Mouse (Mus musculus): ENCODE data around the gene Coq7. TPM values are rescaled to one million over a fixed set of nuclear protein-coding genes. Genes with fewer than 3 reads are reported as not detected.

The Coq7 gene
- total and polyA plus RNA-seq, 3 experiments = 59.5 to 66.2 TPM; not detected in 1

DNA sequence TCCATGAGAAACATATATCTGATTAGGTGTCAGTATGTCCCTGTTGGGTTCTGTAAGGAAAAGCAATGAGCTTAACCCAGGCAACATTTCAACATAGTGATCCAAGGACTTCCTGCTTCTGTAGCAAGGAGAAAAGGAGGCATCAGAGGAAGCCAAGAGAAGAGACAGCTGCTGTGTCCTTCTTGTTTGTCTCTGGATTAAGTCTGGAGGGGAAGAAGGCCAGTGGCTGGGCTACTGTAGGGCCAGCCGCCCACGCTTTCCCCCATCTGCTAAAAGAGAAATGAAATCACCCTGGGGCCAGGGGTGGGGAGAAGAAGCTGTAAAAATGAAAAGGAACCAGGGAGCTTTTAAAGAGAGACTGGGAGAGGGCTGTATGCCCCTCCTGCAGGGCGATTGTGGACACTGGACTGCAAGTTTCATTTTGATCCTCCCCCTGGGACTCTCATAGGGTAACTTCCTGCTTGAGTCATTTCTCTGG is 54.3 kb downstream of the Coq7 start:
- no peak for DNase-seq (ENCODE audit: low read depth, low spot score)
- H3K27ac ChIP-seq (ENCODE audit: control insufficient read depth, low read depth, low read length) = no peak overlapping the region

DNA sequence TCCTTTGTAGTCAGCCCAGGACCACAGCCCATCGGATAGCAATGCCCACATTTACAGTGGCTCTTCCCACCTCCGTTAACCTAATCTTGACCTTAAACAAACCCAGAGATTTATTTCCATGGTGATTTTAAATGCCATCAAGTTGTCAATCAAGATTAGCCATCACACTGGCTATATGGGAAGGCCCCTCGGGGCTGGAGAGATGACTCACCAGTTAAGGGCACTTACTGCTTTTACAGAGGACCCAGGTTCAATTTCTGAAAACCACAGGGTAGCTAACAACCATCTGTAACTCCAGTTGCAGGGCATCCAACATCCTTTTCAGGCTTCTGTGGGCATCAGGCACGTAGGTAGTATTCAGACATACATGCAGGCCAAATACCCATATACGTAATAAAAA is 56.7 kb downstream of the Coq7 start:
- Histone ChIP-seq H3K9me3 (replicated peaks; ENCODE audit: insufficient read depth, low read length) (no peaks in the 10 kb centered on the region), H3K36me3 (ENCODE audit: control insufficient read depth in 1 of 2, insufficient read depth in 2 of 2, low read length in 2 of 2) (peaks cover 0 to 3% of the 10 kb centered on the region in 2 experiments; a peak in 2 of 4 replicates), H3K4me1 (ENCODE audit: control insufficient read depth in 1 of 2, insufficient read depth in 2 of 2, low read length in 2 of 2) (peaks cover under 1 to 8% of the 10 kb centered on the region in 2 experiments; a peak in 3 of 4 replicates), H3K79me2 (ENCODE audit: control insufficient read depth, insufficient read depth, low read length, poor library complexity) (no peaks in the 10 kb centered on the region), H3K27ac (ENCODE audit: control insufficient read depth, low read depth, low read length) (no peak overlapping the region), H3K4me3 (ENCODE audit: control insufficient read depth in 1 of 2, insufficient read depth in 1 of 2, low read depth in 2 of 2, low read length in 2 of 2) (no peak overlapping the region), H3K27me3 (ENCODE audit: control insufficient read depth in 1 of 2, insufficient read depth in 2 of 2, low read length in 2 of 2) (no peaks in the 10 kb centered on the region), H3K9ac (ENCODE audit: control insufficient read depth, low read depth, low read length, poor library complexity, severe bottlenecking) (no peak overlapping the region)
- TF ChIP-seq KAT2A (conservative IDR thresholded peaks at IDR 0.05; ENCODE audit: low read depth, low read length) (no peak), ETS1 (IDR thresholded peaks at IDR 0.05; ENCODE audit: low read depth, low read length) (no peak), NELFE (IDR thresholded peaks at IDR 0.05; ENCODE audit: low read depth, low read length) (no peak), MEF2A (IDR thresholded peaks at IDR 0.05; ENCODE audit: extremely low read depth, insufficient replicate concordance, low read depth, low read length, poor library complexity, severe bottlenecking) (no peak), TBP (IDR thresholded peaks at IDR 0.05; ENCODE audit: low read depth, low read length) (no peak), MXI1 (IDR thresholded peaks at IDR 0.05; ENCODE audit: low read depth, low read length) (no peak), POLR2AphosphoS5 (IDR thresholded peaks at IDR 0.05; ENCODE audit: borderline replicate concordance, low read depth, low read length) (no peak)
- no peak for DNase-seq (ENCODE audit: low read depth, low spot score)

More for the DNA sequence above, 54.3 kb downstream of the Coq7 start:
- H3K36me3 ChIP-seq (ENCODE audit: control insufficient read depth in 1 of 2, insufficient read depth in 2 of 2, low read length in 2 of 2) = peaks cover 0 to 3% of the 10 kb centered on the region in 2 experiments; a peak in 2 of 4 replicates
- no peaks in the 10 kb centered on the region for H3K79me2 ChIP-seq (ENCODE audit: control insufficient read depth, insufficient read depth, low read length, poor library complexity)
- no peak overlapping the region for H3K9ac ChIP-seq (ENCODE audit: control insufficient read depth, low read depth, low read length, poor library complexity, severe bottlenecking)
- H3K4me3 ChIP-seq (ENCODE audit: control insufficient read depth in 1 of 2, insufficient read depth in 1 of 2, low read depth in 2 of 2, low read length in 2 of 2) = no peak overlapping the region
- no peaks in the 10 kb centered on the region for H3K9me3 ChIP-seq (replicated peaks; ENCODE audit: insufficient read depth, low read length)
- TF ChIP-seq JUND (IDR thresholded peaks at IDR 0.05; ENCODE audit: low read depth, low read length) (no peak), BHLHE40 (IDR thresholded peaks at IDR 0.05; ENCODE audit: borderline replicate concordance, low read depth, low read length) (no peak), CTCF (IDR thresholded peaks at IDR 0.05 in 2 of 3, conservative IDR thresholded peaks at IDR 0.05 in 1 of 3; ENCODE audit: control insufficient read depth in 1 of 3, insufficient read depth in 1 of 3, low read depth in 2 of 3, low read length in 3 of 3, poor library complexity in 1 of 3, severe bottlenecking in 1 of 3) (no peak), CHD1 (IDR thresholded peaks at IDR 0.05; ENCODE audit: low read depth, low read length) (no peak), TCF12 (IDR thresholded peaks at IDR 0.05; ENCODE audit: low read depth, low read length) (no peak), NELFE (IDR thresholded peaks at IDR 0.05; ENCODE audit: low read depth, low read length) (no peak), EP300 (IDR thresholded peaks at IDR 0.05; ENCODE audit: low read depth in 1 of 2, low read length in 2 of 2) (no peak), MYC (IDR thresholded peaks at IDR 0.05; ENCODE audit: low read depth, low read length) (no peak), POLR2A (IDR thresholded peaks at IDR 0.05; ENCODE audit: control insufficient read depth in 1 of 2, insufficient read depth in 1 of 2, low read depth in 1 of 2, low read length in 2 of 2, poor library complexity in 1 of 2) (no peak), TAL1 (IDR thresholded peaks at IDR 0.05; ENCODE audit: low read length) (no peak), MYB (IDR thresholded peaks at IDR 0.05; ENCODE audit: low read depth, low read length) (no peak)
- H3K4me1 ChIP-seq (ENCODE audit: control insufficient read depth in 1 of 2, insufficient read depth in 2 of 2, low read length in 2 of 2) = peaks cover 3 to 8% of the 10 kb centered on the region in 2 experiments; a peak in 3 of 4 replicates
- no peaks in the 10 kb centered on the region for H3K27me3 ChIP-seq (ENCODE audit: control insufficient read depth in 1 of 2, insufficient read depth in 2 of 2, low read length in 2 of 2)
